Mouse (Mus musculus) forebrain, embryonic 12.5 days (tissue): ENCODE measurements around the gene Nmb. TPM values are rescaled to one million over a fixed set of nuclear protein-coding genes. Genes with fewer than 3 reads are reported as not detected.
A peak's percentile ranks its signal among the peaks of the same experiment; 100 is the strongest.

Experiments used
- ATAC-seq: fragments of 200-750 bp; cut with Nextera tagmentation; 2 replicates; pipeline ENCODE4 v1.8.0; 2017; ENCODE audit warnings: moderate TSS enrichment; ENCODE audit not compliant: low FRiP score
- H3K27ac ChIP-seq: fragments of 300-500 bp; sonication (generic); 2 replicates; pipeline ENCODE4 v1.5.1; 2016; ENCODE audit warnings: mild to moderate bottlenecking
- H3K27me3 ChIP-seq: fragments of 300-500 bp; sonication (generic); 2 replicates; pipeline ENCODE4 v1.6.1; 2016; ENCODE audit warnings: mild to moderate bottlenecking
- H3K36me3 ChIP-seq: fragments of 300-500 bp; sonication (generic); replicated peaks from 2 replicates; pipeline ENCODE4 v1.6.1; 2016; ENCODE audit warnings: mild to moderate bottlenecking
- H3K4me1 ChIP-seq: fragments of 300-500 bp; sonication (generic); 2 replicates; pipeline ENCODE4 v1.6.1; 2016
- H3K4me2 ChIP-seq: fragments of 300-500 bp; sonication (generic); 2 replicates; pipeline ENCODE4 v1.6.1; 2016; ENCODE audit warnings: mild to moderate bottlenecking, moderate library complexity
- H3K4me3 ChIP-seq: fragments of 300-500 bp; sonication (generic); replicated peaks from 2 replicates; pipeline ENCODE4 v1.5.1; 2016; ENCODE audit warnings: mild to moderate bottlenecking
- H3K9ac ChIP-seq: fragments of 300-500 bp; sonication (generic); 2 replicates; pipeline ENCODE4 v1.6.1; 2016; ENCODE audit warnings: mild to moderate bottlenecking
- H3K9me3 ChIP-seq: fragments of 300-500 bp; sonication (generic); 2 replicates; pipeline ENCODE4 v1.6.1; 2016
- WGBS: fragments of 180-500 bp; shearing (Covaris S2); methylation state at CpG from one replicate; pipeline ENCODE4 v1.1.7; 2016; 5-methylcytosine and 5-hydroxymethylcytosine counted together
- polyA plus RNA-seq: library from polyadenylated mRNA; unstranded; fragments of >200 nt; fragmentation: Nextera tagmentation; extraction: Ambion mirVana; gene quantifications from 2 replicates; pipeline ENCODE4 v1.2.1, GENCODE M21; 2016

Nmb gene
- polyA plus RNA-seq, 1 experiment from 2014 or later = 8.6 TPM

DNA sequence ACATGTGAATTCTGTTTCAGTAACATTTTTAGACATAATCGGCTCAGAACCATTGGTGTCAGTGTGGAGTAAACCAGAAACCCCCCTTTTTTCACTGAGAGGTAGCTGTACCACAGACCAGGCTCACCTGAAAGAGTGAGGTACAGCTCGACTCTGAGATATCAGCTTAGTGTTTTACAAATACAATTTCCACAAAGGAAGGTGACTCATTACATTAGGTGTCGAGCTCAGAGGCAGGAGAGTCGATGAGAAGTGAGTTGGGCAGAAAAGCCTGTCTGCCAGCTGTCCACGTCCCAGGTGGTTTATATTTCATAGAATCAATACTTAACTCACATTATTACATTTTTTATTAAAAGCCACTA lies 14.8 kb upstream of the Nmb start:
- Histone ChIP-seq H3K27ac (no peak overlapping the region), H3K9me3 (no peaks in the 10 kb centered on the region), H3K4me1 (no peaks in the 10 kb centered on the region), H3K27me3 (no peaks in the 10 kb centered on the region), H3K9ac (no peak overlapping the region), H3K4me2 (no peak overlapping the region), H3K4me3 (no peak overlapping the region), H3K36me3 (peaks cover 74% of the 10 kb centered on the region)
- ATAC-seq = no peak
- 95% methylated on average over 5 of the region's 5 CpGs for WGBS

DNA sequence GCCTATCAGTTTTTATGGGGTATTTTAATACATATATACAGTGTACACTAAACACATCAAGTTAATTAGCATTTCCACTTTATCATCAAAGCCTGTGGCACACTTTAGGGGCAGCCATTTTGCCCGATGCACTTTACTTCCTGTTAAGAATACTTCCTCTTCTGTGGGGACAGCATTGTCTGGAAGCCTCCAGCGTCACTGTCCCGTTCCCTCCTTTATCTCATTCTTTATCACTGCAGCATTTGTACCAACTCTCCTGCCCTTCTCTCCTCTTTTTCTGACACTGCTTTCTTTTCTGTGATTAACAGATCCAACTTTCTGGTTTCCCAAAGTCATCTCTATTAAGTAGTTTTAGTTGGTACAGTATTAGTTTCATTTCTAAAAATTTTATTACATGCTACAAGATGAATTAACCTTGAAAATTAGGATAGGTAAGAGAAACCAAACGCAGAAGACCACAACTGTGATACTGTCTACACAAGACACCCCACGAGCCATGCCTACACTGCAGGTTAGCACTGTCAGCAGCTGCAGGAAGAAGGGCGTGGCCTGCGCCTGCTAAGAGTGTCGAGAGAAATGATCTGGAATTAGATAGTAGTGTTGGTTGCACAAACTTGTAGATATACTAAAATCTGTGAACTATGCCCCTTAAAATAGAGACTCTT lies 14.2 kb upstream of the Nmb start:
- H3K4me1 ChIP-seq = no peaks in the 10 kb centered on the region
- H3K4me3 ChIP-seq = no peak overlapping the region
- no peak overlapping the region for H3K4me2 ChIP-seq
- no peak overlapping the region for H3K27ac ChIP-seq
- peaks cover 74% of the 10 kb centered on the region for H3K36me3 ChIP-seq
- H3K27me3 ChIP-seq = no peaks in the 10 kb centered on the region
- ATAC-seq = no peak
- no peaks in the 10 kb centered on the region for H3K9me3 ChIP-seq
- WGBS = 90% methylated on average over 8 of the region's 8 CpGs
- no peak overlapping the region for H3K9ac ChIP-seq

DNA sequence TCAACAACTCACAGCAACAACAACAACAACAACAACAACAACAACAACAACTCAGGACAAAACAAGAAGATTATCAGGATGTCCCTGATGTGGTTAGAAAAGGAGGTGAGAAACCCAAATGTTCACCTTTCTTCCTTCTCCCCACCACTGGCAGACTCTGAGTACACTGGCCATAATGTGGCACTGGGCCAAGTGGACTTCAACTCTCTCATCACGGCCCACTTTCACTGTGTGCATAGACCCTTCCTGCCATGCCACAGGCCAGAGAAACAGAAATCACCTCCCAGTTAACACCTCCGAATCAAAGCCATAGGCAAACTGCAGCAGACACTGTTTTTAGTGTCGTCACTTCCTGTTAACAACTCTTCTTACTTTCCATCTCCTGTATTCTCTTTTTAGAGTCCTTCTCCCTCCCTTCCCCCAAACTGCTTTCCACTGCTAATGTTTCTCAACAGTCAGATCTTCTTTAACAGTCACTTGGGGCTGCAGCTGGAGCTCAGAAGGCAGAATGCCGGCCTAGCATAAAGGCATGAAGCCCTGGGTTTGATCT lies 13.1 kb upstream of the Nmb start:
- ATAC-seq = no peak
- Histone ChIP-seq H3K27ac (no peak overlapping the region), H3K4me1 (no peaks in the 10 kb centered on the region), H3K4me2 (no peak overlapping the region), H3K4me3 (no peak overlapping the region), H3K27me3 (no peaks in the 10 kb centered on the region), H3K9ac (no peak overlapping the region), H3K9me3 (no peaks in the 10 kb centered on the region), H3K36me3 (peaks cover 76% of the 10 kb centered on the region)
- WGBS = 92% methylated on average over 4 of the region's 4 CpGs

DNA sequence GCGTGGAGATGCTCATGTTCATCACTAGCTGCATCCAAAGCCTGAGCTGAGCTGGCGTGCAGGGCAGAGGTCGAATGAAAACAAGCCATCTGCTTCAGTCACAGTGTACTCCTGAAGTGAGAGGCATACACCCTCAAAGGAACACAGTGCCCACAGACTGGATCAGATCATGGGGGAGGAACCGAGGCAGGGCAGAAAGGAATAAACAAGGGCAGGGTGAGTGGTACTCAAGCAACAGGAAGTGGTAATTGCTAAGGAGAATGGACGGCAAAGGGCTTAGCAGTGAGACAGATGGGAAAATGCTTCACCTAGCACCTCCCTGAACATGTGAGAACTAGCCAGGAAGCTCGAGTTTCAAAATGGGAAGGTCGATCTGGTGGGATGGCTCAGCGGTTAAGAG lies 7.6 kb upstream of the Nmb start:
- Histone ChIP-seq H3K4me1 (no peaks in the 10 kb centered on the region), H3K4me3 (no peak overlapping the region), H3K27me3 (no peaks in the 10 kb centered on the region), H3K9ac (no peak overlapping the region), H3K9me3 (no peaks in the 10 kb centered on the region), H3K4me2 (no peak overlapping the region), H3K36me3 (peaks cover 75% of the 10 kb centered on the region), H3K27ac (no peak overlapping the region)
- WGBS = 89% methylated on average over 8 of the region's 8 CpGs
- ATAC-seq = no peak

DNA sequence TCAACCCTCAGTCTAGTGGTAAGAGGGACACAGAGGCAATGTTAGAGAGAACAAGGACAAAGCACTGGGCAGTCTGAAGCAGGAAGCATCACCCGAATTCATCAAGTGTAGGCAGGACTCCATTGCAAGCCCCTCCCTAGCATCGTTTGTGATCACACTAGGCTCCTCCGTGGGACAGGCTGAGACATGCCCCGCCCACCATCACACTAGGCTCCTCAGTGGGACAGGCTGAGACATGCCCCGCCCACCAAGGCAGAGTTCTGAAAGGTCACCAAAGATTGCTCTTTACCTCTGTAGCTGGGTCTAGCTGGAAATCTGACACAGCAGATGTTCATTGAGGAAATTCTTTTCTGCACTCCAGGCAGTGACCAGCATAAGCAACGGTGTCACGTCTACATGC lies 6.2 kb upstream of the Nmb start:
- Histone ChIP-seq H3K4me2 (no peak overlapping the region), H3K36me3 (peaks cover 67% of the 10 kb centered on the region), H3K4me3 (no peak overlapping the region), H3K4me1 (no peaks in the 10 kb centered on the region), H3K27me3 (no peaks in the 10 kb centered on the region), H3K9me3 (no peaks in the 10 kb centered on the region), H3K9ac (no peak overlapping the region), H3K27ac (no peak overlapping the region)
- ATAC-seq = no peak
- 76% methylated on average over 7 of the region's 7 CpGs for WGBS

DNA sequence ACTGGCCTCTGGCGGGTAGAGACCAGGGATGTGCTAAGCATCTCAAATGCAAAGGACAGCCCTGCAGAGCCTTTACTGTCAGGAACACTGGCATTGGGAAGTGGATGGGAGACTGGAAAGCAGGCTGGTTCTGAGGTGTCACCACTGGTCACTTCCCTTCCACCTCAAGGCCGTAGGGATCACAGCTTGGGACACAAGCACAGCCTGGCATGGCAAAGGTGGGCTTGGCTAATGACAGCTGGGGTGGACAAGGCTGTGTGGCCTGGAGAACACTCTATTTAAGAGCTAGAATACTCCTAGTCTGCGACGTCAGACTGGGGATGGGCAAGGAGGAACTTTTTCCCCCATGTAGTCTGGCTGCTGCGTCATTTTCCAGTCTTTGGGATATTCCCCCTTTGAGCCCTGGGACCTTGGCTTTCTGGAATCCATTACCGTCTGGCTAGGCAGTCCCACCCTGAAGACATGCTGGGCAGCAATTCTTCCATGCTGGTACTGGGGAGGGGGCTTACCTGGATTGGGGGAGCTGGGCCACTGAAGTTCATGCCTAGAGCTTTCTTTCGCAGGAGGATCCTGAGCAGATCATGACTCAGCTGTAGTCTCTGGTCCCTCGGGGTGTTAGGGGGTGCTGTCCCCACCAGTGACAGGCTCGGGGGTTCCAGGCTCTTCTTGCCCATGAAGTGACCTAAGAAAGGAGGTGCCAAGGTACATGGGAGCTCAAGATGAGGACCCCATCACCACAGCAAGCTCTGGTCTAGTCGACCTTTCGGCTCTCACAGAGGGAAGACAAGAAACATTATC lies 1.1 kb downstream of the Nmb start:
- no peak overlapping the region; the same call in 1 of the 2 replicates for H3K9ac ChIP-seq
- H3K9me3 ChIP-seq = no peaks in the 10 kb centered on the region
- no peak for ATAC-seq
- H3K4me3 ChIP-seq = no peak overlapping the region
- no peak overlapping the region for H3K27ac ChIP-seq
- peaks cover 15% of the 10 kb centered on the region; the same call in 1 of the 2 replicates for H3K36me3 ChIP-seq
- H3K27me3 ChIP-seq = no peaks in the 10 kb centered on the region
- peaks cover 29% of the 10 kb centered on the region for H3K4me1 ChIP-seq
- 90% methylated on average over 11 of the region's 11 CpGs for WGBS
- peak overlapping the region; percentile 89 for H3K4me2 ChIP-seq

DNA sequence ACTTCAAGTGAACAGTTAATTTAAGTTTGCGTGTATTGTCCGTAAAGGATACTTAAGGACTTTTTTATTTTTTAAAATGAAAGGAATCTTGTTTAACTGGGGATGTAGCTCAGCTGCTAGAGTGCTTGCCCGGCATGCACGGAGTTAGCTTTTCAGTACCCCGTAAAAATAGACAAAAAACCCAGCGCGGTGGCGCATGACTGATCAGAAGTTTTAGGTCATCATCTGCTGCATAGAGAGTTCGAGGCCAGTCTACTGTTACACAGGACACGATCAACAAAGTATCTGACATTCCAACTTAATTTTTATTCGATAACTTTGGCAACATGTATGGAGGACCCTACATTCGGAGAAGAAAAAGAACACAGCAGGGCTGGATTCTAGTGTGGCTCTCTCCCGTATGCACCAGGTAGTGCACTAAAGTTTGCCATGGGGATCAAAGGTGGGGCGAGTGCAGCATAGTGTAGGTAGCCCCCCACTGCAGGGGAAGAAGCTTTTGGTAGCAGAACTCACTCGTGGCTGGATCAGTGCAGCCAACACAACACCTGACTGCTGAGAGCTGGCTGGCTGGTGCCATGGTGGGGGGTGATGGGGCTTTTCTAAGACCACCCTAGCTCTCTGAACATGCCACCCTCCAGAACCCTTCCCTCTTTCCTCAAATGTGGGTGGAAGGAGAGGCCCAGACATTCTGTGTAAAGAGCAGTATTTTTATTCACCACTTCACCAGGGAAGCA lies 3.2 kb downstream of the Nmb start:
- H3K9me3 ChIP-seq = no peaks in the 10 kb centered on the region
- H3K4me2 ChIP-seq = peak overlapping the region; percentile 79
- H3K9ac ChIP-seq = peak overlapping the region; percentile 68
- H3K36me3 ChIP-seq = peaks cover 25% of the 10 kb centered on the region
- peaks cover 29% of the 10 kb centered on the region for H3K4me1 ChIP-seq
- H3K27me3 ChIP-seq = no peaks in the 10 kb centered on the region
- whole genome bisulfite sequencing = 36% methylated on average over 15 of the region's 15 CpGs
- peak overlapping the region; percentile 79 for H3K27ac ChIP-seq
- H3K4me3 ChIP-seq = peak overlapping the region; percentile 80
- peak; percentile 30 for ATAC-seq

DNA sequence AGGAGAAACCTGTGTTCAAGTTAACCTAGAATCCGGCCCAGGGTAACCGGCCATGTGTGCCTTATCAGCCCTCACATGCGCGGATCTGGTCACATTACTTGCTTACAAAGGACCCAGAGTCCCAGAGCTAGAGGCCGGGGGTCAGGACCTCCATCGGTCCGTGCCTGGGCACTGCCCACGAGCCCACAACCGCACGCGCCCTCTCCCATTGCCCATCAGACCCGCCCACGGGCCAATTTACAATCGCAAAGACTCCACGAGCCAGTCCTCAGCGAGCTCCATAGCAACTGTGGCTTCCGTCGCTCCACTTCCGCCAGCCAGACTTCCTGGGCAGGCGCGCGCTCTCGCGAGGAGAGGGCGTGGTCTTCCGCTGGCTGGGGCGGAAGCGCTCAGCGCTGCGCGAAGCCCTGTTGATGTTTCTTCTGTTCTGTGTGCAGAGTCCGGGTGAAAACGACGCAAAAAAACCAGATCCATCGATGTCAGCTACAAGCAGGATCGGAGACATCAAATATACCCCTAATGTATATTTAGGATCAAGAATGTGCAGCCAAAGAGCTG lies 3.9 kb downstream of the Nmb start, which contains the start of gene Wdr73:
Gene Wdr73, minus strand, starts transcription at position 326 of the 558 bp plus-strand sequence.
- WGBS = under 1% methylated on average over 36 of the region's 36 CpGs
- no peaks in the 10 kb centered on the region for H3K9me3 ChIP-seq
- H3K36me3 ChIP-seq = peaks cover 31% of the 10 kb centered on the region
- H3K4me1 ChIP-seq = peaks cover 29% of the 10 kb centered on the region
- no peaks in the 10 kb centered on the region for H3K27me3 ChIP-seq
- peak within 1 kb of the TSS; percentile 68 for H3K9ac ChIP-seq
- peak within 1 kb of the TSS; percentile 79 for H3K27ac ChIP-seq
- peak within 1 kb of the TSS; percentile 80 for H3K4me3 ChIP-seq
- ATAC-seq = peak; percentile 96
- peak within 1 kb of the TSS; percentile 79 for H3K4me2 ChIP-seq

DNA sequence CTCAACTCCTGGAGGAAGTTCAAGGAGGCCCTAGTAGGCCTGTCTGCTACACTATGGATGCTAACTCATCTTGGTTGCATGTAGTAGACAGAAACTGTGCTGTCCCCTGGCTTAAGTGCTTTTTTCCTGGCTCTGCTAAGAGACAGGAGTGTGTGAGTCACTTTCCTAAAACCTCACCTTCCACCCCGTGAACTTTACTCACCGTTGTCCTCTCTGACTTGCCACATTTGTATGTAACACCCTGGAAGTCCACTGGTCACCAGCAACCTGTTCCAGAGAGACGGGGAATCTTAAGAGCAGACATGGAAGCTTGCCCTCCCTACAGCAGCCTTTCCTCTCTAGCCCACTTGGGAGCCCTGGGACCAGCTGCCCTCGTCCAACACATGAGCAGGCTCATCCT lies 7.2 kb downstream of the Nmb start:
- Histone ChIP-seq H3K27me3 (no peaks in the 10 kb centered on the region), H3K27ac (no peak overlapping the region), H3K36me3 (peaks cover 60% of the 10 kb centered on the region), H3K4me2 (no peak overlapping the region), H3K9ac (peak overlapping the region; percentile 7; the same call in 1 of the 2 replicates), H3K9me3 (no peaks in the 10 kb centered on the region), H3K4me3 (no peak overlapping the region), H3K4me1 (peaks cover 17% of the 10 kb centered on the region)
- no peak for ATAC-seq
- 90% methylated on average over 4 of the region's 4 CpGs for WGBS

DNA sequence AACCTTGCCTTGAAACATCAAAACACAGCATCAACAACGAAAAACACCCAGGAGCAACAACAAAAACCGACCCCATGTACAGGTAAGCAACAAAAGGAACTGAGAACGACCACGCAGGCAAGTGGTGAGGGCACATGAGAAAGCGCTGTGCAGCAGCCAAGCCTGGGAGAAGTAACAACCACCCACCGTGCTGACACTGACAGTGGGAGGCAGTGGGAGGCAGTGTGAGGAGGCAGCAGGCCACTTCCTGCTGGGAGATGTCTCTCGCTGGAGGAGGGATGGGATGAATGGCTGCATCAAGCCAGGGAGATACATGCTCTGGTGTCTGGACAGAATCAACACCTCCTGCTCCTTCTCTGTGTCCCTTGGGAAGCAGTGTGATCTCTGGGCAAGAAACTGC lies 7.7 kb downstream of the Nmb start:
- H3K36me3 ChIP-seq = peaks cover 66% of the 10 kb centered on the region
- no peak overlapping the region for H3K27ac ChIP-seq
- H3K9ac ChIP-seq = peak overlapping the region; percentile 7; the same call in 1 of the 2 replicates
- H3K9me3 ChIP-seq = no peaks in the 10 kb centered on the region
- no peak for ATAC-seq
- no peaks in the 10 kb centered on the region for H3K27me3 ChIP-seq
- 91% methylated on average over 7 of the region's 7 CpGs for WGBS
- H3K4me2 ChIP-seq = no peak overlapping the region
- H3K4me1 ChIP-seq = peaks cover 16% of the 10 kb centered on the region
- H3K4me3 ChIP-seq = no peak overlapping the region

DNA sequence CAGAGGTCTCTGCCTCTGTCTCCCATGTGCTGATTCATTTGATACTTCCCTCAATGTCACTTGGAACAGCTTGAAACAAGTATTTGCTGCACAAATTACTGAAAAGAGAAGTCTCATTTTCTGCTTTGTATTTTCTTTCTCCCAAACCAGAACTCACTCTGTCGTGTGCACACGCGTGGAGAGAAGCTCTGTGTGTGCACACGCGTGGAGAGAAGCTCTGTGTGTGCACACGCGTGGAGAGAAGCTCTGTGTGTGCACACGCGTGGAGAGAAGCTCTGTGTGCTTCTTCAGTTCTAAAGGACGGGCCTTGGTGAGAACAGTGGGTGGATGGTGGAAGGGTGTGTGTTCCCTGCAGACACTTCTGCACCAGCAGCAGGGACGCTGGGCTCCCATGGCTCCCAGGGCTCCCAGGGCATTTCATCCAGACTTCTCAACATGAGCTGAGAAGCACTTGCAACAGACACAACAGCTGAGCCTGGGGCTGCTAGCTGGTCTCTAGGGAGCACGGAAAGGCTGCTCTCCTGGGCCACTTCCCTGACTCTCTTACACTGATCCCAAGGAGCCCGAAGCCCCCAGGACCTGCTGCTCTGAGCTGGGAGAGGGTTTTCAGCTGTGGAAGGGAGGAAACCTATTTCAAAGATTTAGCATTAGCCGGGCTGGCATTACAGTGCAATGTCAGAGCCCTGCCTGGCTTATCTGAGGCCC lies 9.9 kb downstream of the Nmb start:
- Histone ChIP-seq H3K4me2 (no peak overlapping the region), H3K4me3 (no peak overlapping the region), H3K9me3 (no peaks in the 10 kb centered on the region), H3K9ac (0 out of 2 replicates have a peak overlapping the region, but pooled peaks have one; percentile 3), H3K27ac (no peak overlapping the region), H3K4me1 (peaks cover 3% of the 10 kb centered on the region), H3K36me3 (peaks cover 82% of the 10 kb centered on the region), H3K27me3 (no peaks in the 10 kb centered on the region)
- 95% methylated on average over 14 of the region's 14 CpGs for WGBS
- ATAC-seq = no peak
